Mouse (Mus musculus) heart, adult 2 months (tissue): ENCODE measurements around the gene Tubgcp4.

Experiments
- EP300 ChIP-seq: fragments of 200-500 bp; IDR thresholded peaks from 2 replicates; pipeline ENCODE4 v1.6.1; 2011; ENCODE audit warnings: low read depth, low read length, control low read depth; ENCODE audit not compliant: insufficient read depth
- POLR2A ChIP-seq: fragments of 200-500 bp; IDR thresholded peaks from 2 replicates; pipeline ENCODE4 v1.6.1; 2011; ENCODE audit warnings: mild to moderate bottlenecking, low read depth, low read length, control low read depth; ENCODE audit not compliant: insufficient read depth

- peak; percentile 92 for TF ChIP-seq POLR2A
- peak; percentile 52; the same call in 1 of the 2 replicates for TF ChIP-seq EP300
These were observed 30.2 kb upstream of the Tubgcp4 start, which contains the start of the genes Adal and Lcmt2 for GRCm38 (mm10) chr2:121140018-121140882.
